Mouse (Mus musculus) liver (tissue): Measurements from ENCODE around the gene Abcb8.

Experiments used
- DNase-seq: peaks from one replicate; pipeline ENCODE4 v3.0.0-alpha.2; 2020; ENCODE audit warnings: mixed read lengths

Abcb8 gene

GRCm38 (mm10) chr5:24399686-24400085 is 6.2 kb downstream of the Abcb8 start:
- DNase-seq: no peak

GRCm38 (mm10) chr5:24400362-24400761 is 6.9 kb downstream of the Abcb8 start:
- no peak for DNase-seq

GRCm38 (mm10) chr5:24400911-24401605 is 7.6 kb downstream of the Abcb8 start:
- no peak for DNase-seq

GRCm38 (mm10) chr5:24401969-24402368 is 8.5 kb downstream of the Abcb8 start:
- no peak for DNase-seq

GRCm38 (mm10) chr5:24404594-24405360 is 11.3 kb downstream of the Abcb8 start:
- no peak for DNase-seq

GRCm38 (mm10) chr5:24405389-24405876 is 12.0 kb downstream of the Abcb8 start:
- DNase-seq: no peak

GRCm38 (mm10) chr5:24408651-24409050 is 15.2 kb downstream of the Abcb8 start:
- DNase-seq: no peak

GRCm38 (mm10) chr5:24409466-24409865 is 16.0 kb downstream of the Abcb8 start:
- no peak for DNase-seq

- DNase-seq: no peak
Measured at GRCm38 (mm10) chr5:24412063-24412462, 18.6 kb downstream of the Abcb8 start.

- DNase-seq: no peak
Measured at GRCm38 (mm10) chr5:24413042-24413693, 19.7 kb downstream of the Abcb8 start, which contains the start of gene Asic3. Asic3 (plus strand) TSS chr5:24413392.

- no peak for DNase-seq
Measured at GRCm38 (mm10) chr5:24413938-24414337, 20.5 kb downstream of the Abcb8 start.

GRCm38 (mm10) chr5:24416222-24416736 is 22.8 kb downstream of the Abcb8 start:
- peak; percentile 65 for DNase-seq

- no peak for DNase-seq
Measured at GRCm38 (mm10) chr5:24417587-24417986, 24.1 kb downstream of the Abcb8 start.

GRCm38 (mm10) chr5:24420381-24420780 is 26.9 kb downstream of the Abcb8 start:
- DNase-seq: no peak

GRCm38 (mm10) chr5:24423129-24424003 is 29.9 kb downstream of the Abcb8 start, which contains the start of the genes Cdk5 and Slc4a2:
Cdk5 (minus strand) TSS chr5:24423530.
Slc4a2 (plus strand) TSS chr5:24423837.
- DNase-seq: peak; percentile 98

GRCm38 (mm10) chr5:24424004-24424781 is 30.7 kb downstream of the Abcb8 start:
- DNase-seq: peak; percentile 67

- peak; percentile 89 for DNase-seq
Measured at GRCm38 (mm10) chr5:24424861-24425411, 31.5 kb downstream of the Abcb8 start.

- DNase-seq: peak; percentile 57
Measured at GRCm38 (mm10) chr5:24425421-24426036, 32.1 kb downstream of the Abcb8 start.

- DNase-seq: no peak
Measured at GRCm38 (mm10) chr5:24426037-24426432, 32.6 kb downstream of the Abcb8 start.

- DNase-seq: no peak
Measured at GRCm38 (mm10) chr5:24426556-24427284, 33.3 kb downstream of the Abcb8 start.
